Mouse (Mus musculus) G1E-ER4 (cell line): ENCODE measurements around the gene Slc25a47. TPM values are rescaled to one million over a fixed set of nuclear protein-coding genes. Genes with fewer than 3 reads are reported as not detected.

ENCODE experiments used
- GATA1 ChIP-seq: IDR thresholded peaks from one replicate; pipeline ENCODE4 v1.8.0; 2012; ENCODE audit warnings: low read length, inconsistent platforms
- polyA plus RNA-seq: library from polyadenylated mRNA; stranded (reverse); fragments of >175 nt; gene quantifications from 2 replicates; pipeline ENCODE4 v1.2.3, GENCODE M21; 2012

Slc25a47 gene
- polyA plus RNA-seq, 1 experiment: 3.4 TPM

GRCm38 (mm10) chr12:108841181-108841580 lies 5.3 kb downstream of the Slc25a47 start:
- TF ChIP-seq GATA1: no peak

- TF ChIP-seq GATA1: no peak
These were observed 6.8 kb downstream of the Slc25a47 start for GRCm38 (mm10) chr12:108842663-108843062.

GRCm38 (mm10) chr12:108849488-108850022 lies 13.7 kb downstream of the Slc25a47 start:
- TF ChIP-seq GATA1: no peak

GRCm38 (mm10) chr12:108850129-108850528 lies 14.3 kb downstream of the Slc25a47 start:
- no peak for TF ChIP-seq GATA1

- TF ChIP-seq GATA1: no peak
These were observed 15.0 kb downstream of the Slc25a47 start for GRCm38 (mm10) chr12:108850886-108851285.

GRCm38 (mm10) chr12:108852822-108853221 lies 17.0 kb downstream of the Slc25a47 start:
- TF ChIP-seq GATA1: no peak

- TF ChIP-seq GATA1: no peak
These were observed 19.2 kb downstream of the Slc25a47 start for GRCm38 (mm10) chr12:108855081-108855480.

GRCm38 (mm10) chr12:108856186-108856585 lies 20.3 kb downstream of the Slc25a47 start:
- TF ChIP-seq GATA1: no peak

- TF ChIP-seq GATA1: no peak
These were observed 21.3 kb downstream of the Slc25a47 start for GRCm38 (mm10) chr12:108857109-108857508.

GRCm38 (mm10) chr12:108857589-108858184 lies 21.8 kb downstream of the Slc25a47 start:
- TF ChIP-seq GATA1: no peak

- TF ChIP-seq GATA1: no peak
These were observed 22.6 kb downstream of the Slc25a47 start for GRCm38 (mm10) chr12:108858486-108858885.

GRCm38 (mm10) chr12:108865007-108865494 lies 29.2 kb downstream of the Slc25a47 start:
- TF ChIP-seq GATA1: no peak

- TF ChIP-seq GATA1: no peak
These were observed 33.7 kb downstream of the Slc25a47 start for GRCm38 (mm10) chr12:108869575-108869974.

GRCm38 (mm10) chr12:108873122-108873521 lies 37.3 kb downstream of the Slc25a47 start:
- TF ChIP-seq GATA1: no peak

GRCm38 (mm10) chr12:108879138-108879537 lies 43.3 kb downstream of the Slc25a47 start:
- TF ChIP-seq GATA1: no peak

GRCm38 (mm10) chr12:108880606-108881005 lies 44.8 kb downstream of the Slc25a47 start:
- no peak for TF ChIP-seq GATA1

- TF ChIP-seq GATA1: no peak
These were observed 45.3 kb downstream of the Slc25a47 start for GRCm38 (mm10) chr12:108881192-108881591.
